Mouse (Mus musculus): ENCODE results near the gene Atg9b. TPM values are rescaled to one million over a fixed set of nuclear protein-coding genes. Genes with fewer than 3 reads are reported as not detected.

Atg9b gene
- 0.47 and 0.93 TPM in 2 replicates for polyA plus RNA-seq (2016; fragmentation: Nextera tagmentation; extraction: Ambion mirVana)

DNA sequence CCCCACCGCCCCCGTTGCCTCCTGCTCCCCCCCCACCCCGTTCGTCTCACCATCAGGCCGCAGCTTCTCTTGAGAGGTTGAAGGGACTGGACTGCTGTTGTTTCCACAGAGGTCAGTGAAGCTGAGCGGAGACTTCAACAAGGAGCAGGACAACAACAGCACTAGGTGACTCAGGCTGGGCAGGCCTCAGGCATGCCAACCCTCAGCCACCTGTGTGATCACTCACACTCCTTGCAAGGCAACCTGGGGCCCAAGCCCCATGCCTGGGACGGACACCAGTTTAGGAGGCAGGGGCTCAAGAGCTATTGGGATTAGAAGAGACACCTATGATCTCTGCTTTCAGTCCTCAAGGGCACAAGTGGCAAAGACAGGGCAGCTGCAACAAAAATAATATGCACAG, at the start of gene Atg9b:
Gene Atg9b, minus strand, starts transcription at position 280 of the 400 bp plus-strand sequence.
- Histone ChIP-seq H3K27ac (no peak within 1 kb of the TSS), H3K36me3 (0 out of 2 replicates have a peak, but pooled peaks cover 3% of the 10 kb centered on the region), H3K9ac (no peak within 1 kb of the TSS), H3K9me3 (replicated peaks) (no peaks in the 10 kb centered on the region), H3K4me2 (no peak within 1 kb of the TSS), H3K27me3 (replicated peaks) (peaks cover 39% of the 10 kb centered on the region), H3K4me3 (no peak within 1 kb of the TSS), H3K4me1 (peaks cover 51% of the 10 kb centered on the region)
- no peak for ATAC-seq
- 74% methylated on average over 7 of the region's 7 CpGs for WGBS (ENCODE audit: insufficient replicate concordance)

DNA sequence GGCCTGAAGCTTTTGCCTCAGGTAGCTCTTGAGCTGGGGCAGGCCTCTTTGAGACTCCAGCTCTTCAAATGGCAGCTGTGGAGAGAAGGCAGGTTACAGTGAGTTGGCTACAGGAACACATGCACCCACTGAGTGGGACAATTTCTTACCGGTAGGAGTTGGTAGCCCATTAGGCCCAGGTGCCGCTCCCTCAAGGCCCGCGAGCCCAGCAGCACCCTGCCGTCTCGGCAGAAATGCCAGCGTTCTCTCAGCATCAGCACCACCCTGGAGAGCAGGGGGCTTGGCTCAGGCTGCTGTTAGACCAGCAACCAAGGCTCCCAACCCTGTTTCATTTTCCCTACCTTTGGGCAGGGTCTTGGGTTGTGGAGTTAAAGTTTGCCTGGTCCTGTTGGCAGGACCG, 49.2 kb upstream of the Atg9b start:
- Histone ChIP-seq H3K4me1 (peaks cover 28% of the 10 kb centered on the region), H3K36me3 (peaks cover 68% of the 10 kb centered on the region), H3K9me3 (replicated peaks) (no peaks in the 10 kb centered on the region), H3K27me3 (replicated peaks) (no peaks in the 10 kb centered on the region), H3K27ac (no peak overlapping the region), H3K4me2 (no peak overlapping the region), H3K4me3 (no peak overlapping the region), H3K9ac (no peak overlapping the region)
- no peak for ATAC-seq
- WGBS (ENCODE audit: insufficient replicate concordance), result 89% methylated on average over 8 of the region's 8 CpGs

DNA sequence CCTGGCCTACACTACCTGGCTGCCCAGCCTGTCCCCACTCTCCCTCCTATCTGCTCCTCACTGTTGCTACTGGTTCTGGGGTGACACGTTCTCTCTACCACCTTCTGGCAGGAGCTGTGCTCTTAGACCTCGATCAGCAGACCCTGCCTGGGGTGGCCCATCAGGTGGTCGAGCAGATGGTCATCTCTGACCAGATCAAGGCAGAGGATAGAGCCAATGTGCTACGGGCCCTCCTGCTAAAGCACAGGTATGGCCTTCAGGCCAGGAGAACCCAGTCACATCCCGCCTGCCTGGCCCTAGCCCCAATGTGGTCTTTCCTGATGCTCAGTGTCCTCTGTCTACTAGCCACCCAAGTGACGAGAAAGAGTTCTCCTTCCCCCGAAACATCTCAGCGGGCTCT, 42.0 kb upstream of the Atg9b start:
- Histone ChIP-seq H3K4me1 (no peaks in the 10 kb centered on the region), H3K27me3 (replicated peaks) (no peaks in the 10 kb centered on the region), H3K9me3 (replicated peaks) (no peaks in the 10 kb centered on the region), H3K4me2 (no peak overlapping the region), H3K36me3 (peaks cover 87% of the 10 kb centered on the region), H3K27ac (no peak overlapping the region), H3K4me3 (no peak overlapping the region), H3K9ac (no peak overlapping the region)
- 73% methylated on average over 8 of the region's 8 CpGs for whole genome bisulfite sequencing (ENCODE audit: insufficient replicate concordance)
- no peak for ATAC-seq

DNA sequence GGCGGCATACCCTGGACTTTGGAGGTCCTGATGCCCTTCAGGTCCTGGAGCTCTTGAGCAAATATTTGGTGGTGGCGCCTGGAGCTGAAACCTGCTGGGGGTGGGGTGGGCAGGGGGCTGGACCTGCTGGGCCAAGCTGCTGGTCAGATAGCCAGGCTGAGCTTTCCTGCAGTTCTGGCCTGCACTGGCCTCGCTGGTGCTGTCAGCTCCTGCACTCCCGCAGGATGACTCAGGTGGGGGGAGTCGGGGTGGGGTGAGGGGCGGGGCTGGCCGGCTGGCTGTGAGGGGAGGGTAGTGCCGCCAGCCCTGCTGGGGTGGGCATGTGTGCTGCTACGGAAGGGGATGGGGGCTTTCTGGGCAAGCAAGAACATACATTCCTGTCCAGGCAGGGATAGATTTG, 36.7 kb upstream of the Atg9b start:
- Histone ChIP-seq H3K36me3 (peaks cover 43% of the 10 kb centered on the region), H3K4me1 (peaks cover 50% of the 10 kb centered on the region), H3K4me3 (peak overlapping the region; percentile 36), H3K27ac (peak overlapping the region; percentile 39; the same call in 1 of the 2 replicates), H3K4me2 (peak overlapping the region; percentile 95), H3K27me3 (replicated peaks) (no peaks in the 10 kb centered on the region; the same call in 1 of the 2 replicates), H3K9me3 (replicated peaks) (no peaks in the 10 kb centered on the region), H3K9ac (no peak overlapping the region)
- no peak for ATAC-seq
- WGBS (ENCODE audit: insufficient replicate concordance), result 15% methylated on average over 9 of the region's 9 CpGs

DNA sequence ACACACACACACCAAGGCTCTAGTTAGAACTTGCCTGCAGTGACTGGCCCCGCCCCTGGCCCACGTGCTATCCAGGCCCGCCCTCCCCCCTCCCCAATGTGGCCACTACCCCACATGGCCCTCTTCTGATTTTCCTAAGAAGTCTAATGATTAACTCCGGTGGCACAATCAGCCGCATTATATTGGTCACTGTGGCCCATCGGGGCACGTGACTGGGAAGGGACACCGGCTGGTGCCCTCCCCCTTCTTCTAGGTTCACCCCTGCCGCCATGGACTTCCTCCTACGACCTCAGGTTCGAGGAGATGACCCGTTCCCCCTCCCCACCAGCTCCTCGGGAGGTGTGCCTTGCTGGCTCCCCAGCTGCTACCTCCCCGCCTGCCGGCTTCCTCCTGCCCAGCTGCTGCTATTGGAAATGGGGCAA, 36.0 kb upstream of the Atg9b start:
- ATAC-seq, result no peak
- Histone ChIP-seq H3K4me2 (peak overlapping the region; percentile 95), H3K4me3 (peak overlapping the region; percentile 36), H3K4me1 (peaks cover 52% of the 10 kb centered on the region), H3K27ac (peak overlapping the region; percentile 39; the same call in 1 of the 2 replicates), H3K27me3 (replicated peaks) (no peaks in the 10 kb centered on the region; the same call in 1 of the 2 replicates), H3K9me3 (replicated peaks) (no peaks in the 10 kb centered on the region), H3K9ac (no peak overlapping the region), H3K36me3 (peaks cover 37% of the 10 kb centered on the region)
- 6% methylated on average over 15 of the region's 15 CpGs for WGBS (ENCODE audit: insufficient replicate concordance)

DNA sequence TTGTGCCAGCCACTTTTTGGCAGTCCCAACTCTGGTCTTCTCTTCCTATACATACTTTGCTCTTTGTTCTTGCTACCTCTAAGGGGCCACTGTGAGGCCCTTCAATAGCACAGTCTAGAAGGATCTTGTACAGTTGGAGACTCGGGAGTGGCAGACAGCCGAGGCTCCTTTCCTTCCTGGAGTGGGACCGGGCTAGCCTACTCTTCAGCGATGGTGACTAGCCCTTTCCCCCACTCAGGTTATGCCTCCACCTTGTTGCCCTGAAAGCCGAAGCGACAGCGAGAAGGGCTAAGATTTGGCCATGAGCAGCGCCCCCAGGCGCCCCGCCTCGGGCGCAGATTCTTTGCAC, 35.3 kb upstream of the Atg9b start:
- Histone ChIP-seq H3K9me3 (replicated peaks) (no peaks in the 10 kb centered on the region), H3K27ac (no peak overlapping the region), H3K4me1 (peaks cover 59% of the 10 kb centered on the region), H3K4me2 (peak overlapping the region; percentile 95), H3K27me3 (replicated peaks) (no peaks in the 10 kb centered on the region; the same call in 1 of the 2 replicates), H3K36me3 (peaks cover 30% of the 10 kb centered on the region), H3K9ac (peak overlapping the region; percentile 35; the same call in 1 of the 2 replicates), H3K4me3 (peak overlapping the region; percentile 74; the same call in 1 of the 2 replicates)
- ATAC-seq, result no peak
- 26% methylated on average over 12 of the region's 12 CpGs for WGBS (ENCODE audit: insufficient replicate concordance)

DNA sequence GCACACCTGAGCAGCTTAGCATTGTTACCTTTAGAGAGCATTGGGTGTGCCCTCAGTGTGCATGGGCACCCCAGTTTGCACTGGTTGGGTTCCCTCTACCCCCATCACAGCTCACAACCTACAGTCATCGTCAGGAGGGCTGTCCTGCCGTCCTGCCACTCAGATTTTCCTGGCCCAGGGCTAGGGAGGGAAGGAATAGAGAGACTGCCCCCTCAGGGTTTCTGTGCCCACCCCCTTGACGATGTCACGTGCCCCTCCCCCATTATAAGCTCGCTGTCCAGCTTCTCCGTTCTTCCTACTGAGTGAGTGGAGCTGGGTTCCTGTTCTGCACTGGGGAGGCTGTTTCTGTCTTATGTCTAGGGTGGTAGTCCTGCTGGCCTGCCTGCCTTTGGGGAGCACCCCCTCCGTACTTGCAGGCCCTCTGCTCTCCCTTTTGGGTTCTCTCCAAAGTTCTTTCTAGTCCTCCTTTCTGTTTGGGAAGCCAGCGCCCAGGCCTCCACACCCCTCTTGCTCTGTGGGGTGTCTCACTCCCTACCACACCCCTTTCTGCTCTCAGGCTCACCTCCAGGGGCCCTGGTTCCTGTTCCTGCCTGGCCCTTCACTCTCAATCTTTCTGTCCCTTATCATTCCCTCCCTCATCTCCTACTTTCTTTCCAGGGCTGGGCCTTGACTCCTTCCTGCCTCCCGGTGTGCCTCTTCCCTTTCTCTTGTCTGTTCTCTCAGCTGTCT, 34.8 kb upstream of the Atg9b start:
- 8% methylated on average over 9 of the region's 9 CpGs for WGBS (ENCODE audit: insufficient replicate concordance)
- peak overlapping the region; percentile 95 for H3K4me2 ChIP-seq
- H3K4me3 ChIP-seq, result peak overlapping the region; percentile 74
- no peak overlapping the region for H3K27ac ChIP-seq
- ATAC-seq, result no peak
- peaks cover 25% of the 10 kb centered on the region for H3K36me3 ChIP-seq
- H3K9me3 ChIP-seq (replicated peaks), result no peaks in the 10 kb centered on the region
- H3K27me3 ChIP-seq (replicated peaks), result no peaks in the 10 kb centered on the region; the same call in 1 of the 2 replicates
- peak overlapping the region; percentile 89; the same call in 1 of the 2 replicates for H3K9ac ChIP-seq
- peaks cover 60% of the 10 kb centered on the region for H3K4me1 ChIP-seq

DNA sequence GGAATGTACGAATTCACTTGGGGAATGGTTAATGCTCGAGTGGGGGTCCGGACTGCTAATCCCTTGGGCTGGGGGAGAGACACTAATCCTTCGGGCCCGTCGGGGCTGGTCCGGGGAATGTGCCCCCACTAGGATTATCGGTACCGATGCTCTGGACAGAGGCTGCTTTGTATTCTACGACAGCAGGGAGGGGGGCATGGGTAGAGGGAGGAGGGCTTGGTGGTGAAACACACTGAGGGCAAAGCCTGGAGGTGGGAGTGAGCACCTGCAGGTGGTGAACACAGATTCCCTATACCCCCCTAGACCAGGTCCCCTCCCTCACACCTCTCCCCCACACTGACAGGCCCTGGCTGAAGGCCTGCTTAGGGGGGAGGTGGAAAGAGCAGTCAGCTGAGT, 34.1 kb upstream of the Atg9b start:
- H3K36me3 ChIP-seq, result peaks cover 18% of the 10 kb centered on the region
- H3K4me3 ChIP-seq, result peak overlapping the region; percentile 74
- peaks cover 60% of the 10 kb centered on the region for H3K4me1 ChIP-seq
- no peaks in the 10 kb centered on the region for H3K9me3 ChIP-seq (replicated peaks)
- H3K27me3 ChIP-seq (replicated peaks), result no peaks in the 10 kb centered on the region; the same call in 1 of the 2 replicates
- ATAC-seq, result no peak
- H3K4me2 ChIP-seq, result peak overlapping the region; percentile 95
- H3K27ac ChIP-seq, result no peak overlapping the region
- 10% methylated on average over 10 of the region's 10 CpGs for WGBS (ENCODE audit: insufficient replicate concordance)
- H3K9ac ChIP-seq, result peak overlapping the region; percentile 89

DNA sequence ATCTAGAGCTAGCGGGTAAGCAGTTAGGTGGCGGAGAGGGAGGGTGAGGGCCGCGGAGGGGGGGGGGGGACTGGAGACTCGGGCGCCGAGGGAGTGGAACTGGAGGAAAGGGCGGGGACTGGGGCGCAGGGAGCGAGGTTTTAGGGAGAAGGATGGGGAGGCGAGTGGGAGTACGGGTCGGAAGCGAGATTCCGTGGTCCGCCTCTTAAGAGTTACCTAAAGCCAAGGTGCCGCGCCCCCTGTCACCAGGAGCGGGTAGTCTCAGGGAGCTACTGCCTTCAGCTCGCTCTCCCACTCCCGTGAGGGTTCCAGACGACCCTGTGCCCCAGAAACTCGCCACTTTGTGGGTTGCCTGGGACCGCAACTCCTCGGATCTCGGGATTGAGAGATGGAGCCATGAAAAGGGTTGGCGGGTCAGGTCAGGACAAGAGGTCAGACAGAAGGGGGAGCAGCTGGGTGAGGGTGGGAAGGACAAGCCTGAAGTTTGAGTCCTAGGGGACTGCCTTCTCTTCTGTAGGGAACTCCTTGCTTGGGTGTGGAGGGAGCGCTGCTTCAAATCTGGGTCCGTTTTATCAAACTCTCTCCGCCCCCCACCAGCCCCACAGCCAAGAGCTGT, 33.6 kb upstream of the Atg9b start:
- Histone ChIP-seq H3K4me2 (peak overlapping the region; percentile 95), H3K9me3 (replicated peaks) (no peaks in the 10 kb centered on the region), H3K27me3 (replicated peaks) (no peaks in the 10 kb centered on the region; the same call in 1 of the 2 replicates), H3K4me3 (peak overlapping the region; percentile 74), H3K36me3 (peaks cover 13% of the 10 kb centered on the region), H3K4me1 (peaks cover 60% of the 10 kb centered on the region), H3K27ac (peak overlapping the region; percentile 95), H3K9ac (peak overlapping the region; percentile 89)
- ATAC-seq, result no peak
- under 1% methylated on average over 25 of the region's 30 CpGs for WGBS (ENCODE audit: insufficient replicate concordance)

DNA sequence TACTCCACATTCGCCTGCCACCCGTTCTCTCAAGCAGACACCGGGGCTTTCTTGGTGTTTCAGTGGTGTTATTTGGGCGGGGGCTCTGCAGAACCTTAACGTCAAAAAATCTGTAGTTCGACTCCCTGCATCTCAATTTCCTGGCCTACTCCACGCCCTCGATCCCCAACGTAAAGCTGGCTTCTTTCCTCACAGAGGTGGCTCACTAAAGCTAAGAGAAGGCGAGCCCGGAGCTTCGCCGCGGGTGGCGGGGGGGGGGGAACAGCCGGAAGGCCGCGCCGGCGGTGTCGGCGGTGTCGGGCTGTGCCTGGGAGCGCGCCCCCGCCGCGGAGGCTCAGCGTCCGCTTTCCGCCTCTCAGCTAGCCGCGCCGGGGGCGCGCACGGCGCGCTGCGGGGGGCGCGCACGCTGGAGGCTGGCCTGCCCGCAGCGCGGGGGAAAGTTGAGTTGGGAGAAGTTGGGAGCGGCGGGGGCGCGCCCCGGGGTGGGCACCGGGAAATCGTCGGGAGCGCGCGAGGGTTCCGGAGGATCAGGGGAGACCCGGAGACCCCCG, 33.0 kb upstream of the Atg9b start:
- under 1% methylated on average over 50 of the region's 60 CpGs for WGBS (ENCODE audit: insufficient replicate concordance)
- peak; percentile 48 for ATAC-seq

DNA sequence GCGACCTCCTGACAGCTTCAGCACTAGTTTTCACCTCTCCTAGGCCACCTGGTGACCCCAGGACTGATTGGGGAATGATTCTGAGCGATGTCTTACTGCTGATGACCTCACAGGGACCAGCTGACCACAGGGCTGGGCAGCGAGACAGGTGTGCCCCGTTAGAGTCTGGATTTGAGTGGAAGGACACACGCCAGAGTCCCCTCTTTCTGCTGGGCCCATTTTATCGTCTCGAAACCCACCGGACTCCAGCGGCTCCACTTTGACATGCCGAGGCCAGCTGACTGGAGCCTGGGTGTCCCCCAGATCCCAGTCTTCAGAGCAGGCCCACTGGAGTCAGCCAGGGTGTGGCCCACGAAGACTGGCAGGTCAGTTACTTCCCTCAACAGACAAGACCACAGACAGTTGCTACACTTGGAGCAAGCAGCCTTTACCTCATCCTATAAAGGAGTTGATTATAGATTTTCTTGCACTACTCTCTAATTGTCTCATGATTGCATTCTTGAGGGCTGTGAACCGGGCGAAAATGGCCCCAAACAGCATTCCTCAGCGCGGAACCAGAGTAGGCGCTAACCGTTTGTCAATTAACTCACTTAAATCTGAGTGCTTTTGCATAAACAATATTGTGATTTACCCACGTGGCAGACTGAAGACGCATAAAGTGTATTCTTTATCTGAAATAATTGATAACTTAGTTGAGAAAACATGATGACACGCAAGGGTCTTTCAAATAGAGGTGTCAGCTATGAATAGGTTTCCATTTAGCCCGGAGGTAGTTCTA, 32.2 kb upstream of the Atg9b start:
- peak overlapping the region; percentile 89 for H3K9ac ChIP-seq
- H3K27ac ChIP-seq, result peak overlapping the region; percentile 95
- WGBS (ENCODE audit: insufficient replicate concordance), result 14% methylated on average over 21 of the region's 21 CpGs
- no peaks in the 10 kb centered on the region for H3K9me3 ChIP-seq (replicated peaks)
- peaks cover 60% of the 10 kb centered on the region for H3K4me1 ChIP-seq
- H3K4me3 ChIP-seq, result peak overlapping the region; percentile 74
- H3K4me2 ChIP-seq, result peak overlapping the region; percentile 95
- H3K27me3 ChIP-seq (replicated peaks), result no peaks in the 10 kb centered on the region; the same call in 1 of the 2 replicates
- peaks cover 9% of the 10 kb centered on the region for H3K36me3 ChIP-seq
- no peak for ATAC-seq

More for the DNA sequence above, 33.0 kb upstream of the Atg9b start:
- Histone ChIP-seq H3K36me3 (peaks cover 8% of the 10 kb centered on the region), H3K9ac (peak overlapping the region; percentile 89), H3K4me2 (peak overlapping the region; percentile 95), H3K9me3 (replicated peaks) (no peaks in the 10 kb centered on the region), H3K27ac (peak overlapping the region; percentile 95), H3K4me1 (peaks cover 60% of the 10 kb centered on the region), H3K27me3 (replicated peaks) (no peaks in the 10 kb centered on the region; the same call in 1 of the 2 replicates), H3K4me3 (peak overlapping the region; percentile 74)

All from liver, embryonic 12.5 days (tissue).